Mouse (Mus musculus) brain, embryonic 14.5 days (tissue): Measurements from ENCODE around the gene N6amt1. TPM values are rescaled to one million over a fixed set of nuclear protein-coding genes. Genes with fewer than 3 reads are reported as not detected.

ENCODE experiments used
- DNase-seq: peaks from one replicate; pipeline ENCODE4 v3.0.0-alpha.2; 2011; ENCODE audit warnings: low read depth
- CTCF ChIP-seq: fragments of 200-500 bp; IDR thresholded peaks from 2 replicates; pipeline ENCODE4 v1.5.1; 2012; ENCODE audit warnings: inconsistent platforms, mild to moderate bottlenecking, moderate library complexity, borderline replicate concordance; ENCODE audit not compliant: insufficient read depth, insufficient read length; ENCODE audit errors: extremely low read depth
- POLR2A ChIP-seq: fragments of 200-500 bp; IDR thresholded peaks from 2 replicates; pipeline ENCODE4 v1.6.1; 2012; ENCODE audit warnings: mild to moderate bottlenecking, inconsistent platforms, borderline replicate concordance; ENCODE audit not compliant: poor library complexity, insufficient read depth, insufficient read length, severe bottlenecking; ENCODE audit errors: extremely low read depth
- polyA plus RNA-seq: library from polyadenylated mRNA; depleted of rRNA; stranded (reverse); fragments of >200 nt; gene quantifications from 2 replicates; pipeline ENCODE4 v1.2.3, GENCODE M21; 2012; rRNA removed

Gene N6amt1
- 15.8 and 17.7 TPM in 2 replicates for polyA plus RNA-seq

DNA sequence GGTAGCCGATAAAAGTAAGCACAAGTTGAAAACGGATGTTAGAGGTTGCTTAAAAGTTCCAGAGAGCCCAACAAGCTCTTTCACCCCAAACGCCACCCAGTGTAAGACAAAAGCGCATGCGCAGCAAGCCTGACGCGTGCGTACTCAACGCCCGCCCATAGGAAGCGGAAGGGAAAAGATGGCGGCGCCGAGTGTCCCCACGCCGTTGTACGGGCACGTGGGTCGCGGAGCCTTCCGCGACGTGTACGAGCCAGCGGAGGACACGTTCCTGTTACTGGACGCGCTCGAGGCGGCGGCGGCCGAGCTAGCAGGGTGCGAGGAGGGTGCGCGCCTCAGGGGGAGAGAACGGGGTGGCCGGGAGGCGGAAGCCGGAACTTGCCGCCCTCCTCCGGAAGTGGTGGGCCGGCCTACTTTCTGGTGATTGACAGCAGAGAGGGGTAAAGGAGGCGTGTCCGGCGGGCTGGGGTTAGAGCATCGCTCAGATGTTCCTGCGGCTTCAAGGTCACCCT is at the start of gene N6amt1:
Gene N6amt1 (plus strand): TSS at position 111 of the 509 bp plus-strand sequence.
- peak; percentile 97 for DNase-seq
- TF ChIP-seq CTCF (no peak), POLR2A (0 out of 2 replicates have a peak, but pooled peaks have one; percentile 18)

GRCm38 (mm10) chr16:87305251-87306011 is 48.6 kb upstream of the N6amt1 start:
- no peak for TF ChIP-seq POLR2A
- no peak for TF ChIP-seq CTCF
- DNase-seq, result no peak

DNA sequence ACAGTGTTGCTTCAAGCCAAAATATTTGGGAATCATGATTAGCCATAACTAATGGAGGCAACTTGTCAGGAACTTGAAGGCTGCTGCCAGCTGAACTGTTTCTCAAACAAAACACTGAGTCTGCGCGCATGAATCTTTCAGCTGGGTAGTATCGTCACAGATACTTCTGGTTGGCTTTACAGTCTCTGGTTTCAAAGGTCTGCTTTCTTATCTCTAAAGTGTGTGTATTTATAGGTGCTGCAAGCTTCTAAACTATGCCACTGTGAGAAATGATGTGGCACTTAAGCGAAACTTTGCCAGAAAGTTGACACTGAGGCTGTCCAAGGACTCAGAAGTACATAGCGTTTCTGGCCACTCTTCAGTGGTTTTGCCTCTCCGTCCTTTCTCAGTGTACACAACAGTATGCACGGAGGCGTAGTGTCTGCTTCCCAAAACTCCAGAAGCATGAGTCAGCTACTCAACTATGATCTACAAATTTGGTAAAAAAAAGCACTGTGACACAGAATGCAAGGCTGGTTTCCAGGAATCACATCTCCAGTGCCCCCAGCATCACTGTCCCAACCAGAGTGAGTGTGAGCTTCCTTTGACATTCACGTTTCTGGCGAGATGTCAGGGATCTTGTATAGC is 46.8 kb upstream of the N6amt1 start:
- no peak for DNase-seq
- TF ChIP-seq POLR2A, result no peak
- no peak for TF ChIP-seq CTCF

- no peak for DNase-seq
- TF ChIP-seq POLR2A (no peak), CTCF (no peak)
Observed at GRCm38 (mm10) chr16:87310659-87311058, 43.3 kb upstream of the N6amt1 start.

DNA sequence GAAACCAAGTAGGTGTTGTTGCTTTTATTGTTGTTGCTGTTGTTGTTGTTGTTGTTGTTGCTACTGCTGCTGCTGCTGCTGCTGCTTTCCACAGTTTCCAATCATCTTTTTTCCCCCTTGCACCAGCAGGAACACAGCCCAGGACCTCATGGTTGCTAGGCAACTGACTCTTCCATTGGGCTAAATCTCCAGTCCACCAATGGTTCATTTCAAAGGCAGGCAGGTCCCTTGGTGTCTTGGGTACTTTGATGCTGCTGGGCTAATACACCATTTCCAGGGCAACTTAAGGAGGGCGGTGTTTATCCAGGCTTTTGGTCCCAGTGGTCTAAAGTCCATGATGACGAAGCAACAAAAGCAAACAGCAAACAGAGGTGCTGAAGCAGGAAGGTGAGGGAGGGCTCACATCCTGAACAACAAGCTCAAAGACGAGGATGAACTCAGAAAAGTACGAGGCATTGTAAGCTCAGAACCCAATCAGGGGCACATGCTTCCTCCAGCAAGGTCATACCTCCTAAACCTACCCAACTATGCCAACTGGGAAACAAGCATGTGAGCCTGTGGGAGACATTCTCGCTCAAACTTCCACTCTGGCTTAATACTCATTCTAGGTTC is 35.7 kb upstream of the N6amt1 start:
- TF ChIP-seq CTCF, result no peak
- no peak for TF ChIP-seq POLR2A
- DNase-seq, result peak; percentile 63

- TF ChIP-seq CTCF (no peak), POLR2A (no peak)
- peak; percentile 57 for DNase-seq
Observed at GRCm38 (mm10) chr16:87318998-87319397, 35.0 kb upstream of the N6amt1 start.

DNA sequence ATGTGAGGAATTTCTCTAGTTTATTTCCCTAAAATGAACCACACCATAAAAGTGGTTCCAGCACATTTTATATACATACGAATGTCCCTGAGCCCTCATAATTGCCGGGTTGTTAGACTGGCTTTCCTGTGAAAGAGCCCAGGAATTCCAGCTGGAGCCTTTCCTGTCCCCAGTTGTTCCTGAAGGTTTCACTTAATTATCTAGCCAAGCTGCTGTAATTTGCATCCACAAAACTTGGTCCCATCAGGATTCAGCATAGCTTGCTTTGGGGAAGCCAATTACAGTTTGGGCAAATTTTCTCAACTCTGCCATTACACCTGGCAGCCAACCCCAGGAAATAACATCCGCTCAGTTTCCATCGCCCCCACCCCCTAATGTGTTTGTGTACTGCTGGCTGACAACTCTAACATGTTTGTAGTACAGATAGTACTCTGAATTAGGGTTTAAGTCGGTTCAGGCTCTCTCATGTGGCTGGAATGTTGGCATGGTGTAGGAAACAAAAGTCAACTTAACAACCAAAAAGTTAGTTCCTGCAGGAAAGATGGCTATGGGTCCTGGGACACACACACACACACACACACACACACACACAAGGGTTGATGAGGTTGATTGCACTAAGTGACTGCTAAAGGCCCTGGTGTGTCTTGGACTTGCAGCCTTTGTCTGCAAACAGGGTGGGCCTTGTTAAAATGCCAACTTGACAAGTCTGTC is 34.3 kb upstream of the N6amt1 start:
- peak; percentile 83 for DNase-seq
- no peak for TF ChIP-seq CTCF
- no peak for TF ChIP-seq POLR2A

- no peak for DNase-seq
- no peak for TF ChIP-seq CTCF
- no peak for TF ChIP-seq POLR2A
Observed at GRCm38 (mm10) chr16:87320252-87320555, 33.8 kb upstream of the N6amt1 start.

DNA sequence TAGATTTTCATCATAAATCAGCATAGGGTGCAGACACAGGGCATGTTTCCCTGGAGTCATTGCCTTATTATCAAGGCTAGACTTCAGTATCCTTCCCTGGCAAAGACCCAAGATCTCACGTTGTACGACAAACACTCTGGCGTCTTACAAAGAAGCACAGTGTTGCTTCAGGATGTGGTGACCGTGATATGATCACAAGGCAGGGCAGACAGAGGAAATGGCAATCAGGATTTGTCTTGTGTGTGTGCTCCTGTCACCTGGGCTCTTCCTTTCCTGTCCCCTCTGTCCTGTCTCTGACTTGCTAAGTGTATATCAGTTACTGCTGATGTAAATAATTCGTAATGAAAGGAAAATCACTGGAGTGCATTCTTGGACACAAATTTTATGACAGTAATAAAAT is 29.4 kb upstream of the N6amt1 start:
- peak; percentile 2 for DNase-seq
- TF ChIP-seq CTCF (no peak), POLR2A (no peak)

GRCm38 (mm10) chr16:87329986-87330385 is 24.0 kb upstream of the N6amt1 start:
- no peak for DNase-seq
- no peak for TF ChIP-seq POLR2A
- no peak for TF ChIP-seq CTCF

- DNase-seq, result no peak
- TF ChIP-seq CTCF, result no peak
- TF ChIP-seq POLR2A, result no peak
Observed at GRCm38 (mm10) chr16:87334756-87335155, 19.2 kb upstream of the N6amt1 start.
